Mouse (Mus musculus) olfactory bulb, adult 2 months (tissue): ENCODE measurements at regions not wholly inside any gene's neighbourhood (a gene's known extent, or its start where the extent isn't known, plus 50 kb on each side); places are given as distances from the start of the nearest gene placed in this dataset.

ENCODE experiments used
- CTCF ChIP-seq: fragments of 200-500 bp; IDR thresholded peaks from 2 replicates; pipeline ENCODE4 v1.5.1; 2012; ENCODE audit warnings: low read depth, mild to moderate bottlenecking, low read length, moderate library complexity; ENCODE audit not compliant: insufficient read depth
- POLR2A ChIP-seq: fragments of 200-500 bp; IDR thresholded peaks from 2 replicates; pipeline ENCODE4 v1.6.1; 2012; ENCODE audit warnings: mild to moderate bottlenecking, low read depth, low read length, moderate library complexity; ENCODE audit not compliant: insufficient read depth

GRCm38 (mm10) chr14:100607109-100607508, 322.6 kb upstream of the Klf12 start:
- TF ChIP-seq POLR2A: no peak
- no peak for TF ChIP-seq CTCF
